Mouse (Mus musculus) forebrain, embryonic 13.5 days (tissue): Measurements from ENCODE around the gene Specc1l. TPM values are rescaled to one million over a fixed set of nuclear protein-coding genes. Genes with fewer than 3 reads are reported as not detected.

Experiments
- ATAC-seq: fragments of 200-750 bp; cut with Nextera tagmentation; 2 replicates; pipeline ENCODE4 v1.8.0; 2017
- H3K27ac ChIP-seq: fragments of 300-500 bp; sonication (generic); 2 replicates; pipeline ENCODE4 v1.5.1; 2015; ENCODE audit warnings: inconsistent platforms, mild to moderate bottlenecking, moderate library complexity
- H3K27me3 ChIP-seq: fragments of 300-500 bp; sonication (generic); 2 replicates; pipeline ENCODE4 v1.6.1; 2015; ENCODE audit warnings: mild to moderate bottlenecking, inconsistent platforms
- H3K36me3 ChIP-seq: fragments of 300-500 bp; sonication (generic); 2 replicates; pipeline ENCODE4 v1.6.1; 2015; ENCODE audit warnings: mild to moderate bottlenecking, inconsistent platforms; ENCODE audit not compliant: poor library complexity, severe bottlenecking
- H3K4me1 ChIP-seq: fragments of 300-500 bp; sonication (generic); 2 replicates; pipeline ENCODE4 v1.6.1; 2015; ENCODE audit warnings: inconsistent platforms
- H3K4me2 ChIP-seq: fragments of 300-500 bp; sonication (generic); 2 replicates; pipeline ENCODE4 v1.6.1; 2015; ENCODE audit warnings: inconsistent platforms, mild to moderate bottlenecking, moderate library complexity
- H3K4me3 ChIP-seq: fragments of 300-500 bp; sonication (generic); 2 replicates; pipeline ENCODE4 v1.5.1; 2015; ENCODE audit warnings: mild to moderate bottlenecking, inconsistent platforms
- H3K9ac ChIP-seq: fragments of 300-500 bp; sonication (generic); 2 replicates; pipeline ENCODE4 v1.6.1; 2015; ENCODE audit warnings: mild to moderate bottlenecking, inconsistent platforms
- H3K9me3 ChIP-seq: fragments of 300-500 bp; sonication (generic); replicated peaks from 2 replicates; pipeline ENCODE4 v1.6.1; 2016; ENCODE audit warnings: inconsistent platforms
- whole genome bisulfite sequencing: fragments of 180-500 bp; shearing (Covaris S2); methylation state at CpG from one replicate; pipeline ENCODE4 v1.1.7; 2015; 5-methylcytosine and 5-hydroxymethylcytosine counted together
- polyA plus RNA-seq: library from polyadenylated mRNA; unstranded; fragments of >200 nt; fragmentation: Nextera tagmentation; extraction: Ambion mirVana; gene quantifications from 2 replicates; pipeline ENCODE4 v1.2.1, GENCODE M21; 2015

Gene Specc1l
- polyA plus RNA-seq, 1 experiment from 2014 or later: 35.4 TPM

GRCm38 (mm10) chr10:75252301-75253022 is 40.6 kb downstream of the Specc1l start:
- no peak overlapping the region; the same call in 1 of the 2 replicates for H3K27ac ChIP-seq
- no peaks in the 10 kb centered on the region for H3K27me3 ChIP-seq
- peaks cover 37% of the 10 kb centered on the region for H3K36me3 ChIP-seq
- H3K9me3 ChIP-seq: no peaks in the 10 kb centered on the region
- H3K4me1 ChIP-seq: no peaks in the 10 kb centered on the region
- no peak overlapping the region for H3K9ac ChIP-seq
- H3K4me3 ChIP-seq: no peak overlapping the region
- ATAC-seq: no peak
- no peak overlapping the region for H3K4me2 ChIP-seq
- 80% methylated on average over 13 of the region's 13 CpGs for WGBS

- H3K4me2 ChIP-seq: no peak overlapping the region
- peaks cover 32% of the 10 kb centered on the region for H3K36me3 ChIP-seq
- no peak overlapping the region for H3K27ac ChIP-seq
- H3K9ac ChIP-seq: no peak overlapping the region
- 78% methylated on average over 2 of the region's 2 CpGs for WGBS
- no peaks in the 10 kb centered on the region for H3K27me3 ChIP-seq
- no peak for ATAC-seq
- H3K9me3 ChIP-seq: no peaks in the 10 kb centered on the region
- no peaks in the 10 kb centered on the region for H3K4me1 ChIP-seq
- no peak overlapping the region for H3K4me3 ChIP-seq
These were observed 43.2 kb downstream of the Specc1l start for GRCm38 (mm10) chr10:75255091-75255490.

GRCm38 (mm10) chr10:75257401-75257800 is 45.5 kb downstream of the Specc1l start:
- Histone ChIP-seq H3K4me3 (no peak overlapping the region), H3K9me3 (no peaks in the 10 kb centered on the region), H3K27me3 (no peaks in the 10 kb centered on the region), H3K4me2 (no peak overlapping the region), H3K4me1 (no peaks in the 10 kb centered on the region), H3K9ac (no peak overlapping the region), H3K36me3 (peaks cover 44% of the 10 kb centered on the region), H3K27ac (no peak overlapping the region)
- ATAC-seq: no peak
- WGBS: 81% methylated on average over 3 of the region's 3 CpGs

- H3K4me3 ChIP-seq: no peak overlapping the region
- peak overlapping the region; percentile 35; the same call in 1 of the 2 replicates for H3K27ac ChIP-seq
- WGBS: 79% methylated on average over 5 of the region's 5 CpGs
- no peaks in the 10 kb centered on the region for H3K4me1 ChIP-seq
- no peak overlapping the region for H3K4me2 ChIP-seq
- H3K36me3 ChIP-seq: peaks cover 47% of the 10 kb centered on the region
- ATAC-seq: no peak
- H3K9me3 ChIP-seq: no peaks in the 10 kb centered on the region
- H3K27me3 ChIP-seq: no peaks in the 10 kb centered on the region
- no peak overlapping the region for H3K9ac ChIP-seq
These were observed 46.4 kb downstream of the Specc1l start for GRCm38 (mm10) chr10:75258241-75258640.

- ATAC-seq: no peak
- 97% methylated on average over 5 of the region's 5 CpGs for WGBS
These were observed 49.4 kb downstream of the Specc1l start for GRCm38 (mm10) chr10:75261268-75261667.

GRCm38 (mm10) chr10:75264993-75265555 is 53.2 kb downstream of the Specc1l start:
- ATAC-seq: no peak
- H3K27me3 ChIP-seq: no peaks in the 10 kb centered on the region
- no peak overlapping the region for H3K9ac ChIP-seq
- no peak overlapping the region for H3K27ac ChIP-seq
- peaks cover 91% of the 10 kb centered on the region for H3K36me3 ChIP-seq
- WGBS: 82% methylated on average over 3 of the region's 3 CpGs
- no peaks in the 10 kb centered on the region for H3K9me3 ChIP-seq
- H3K4me3 ChIP-seq: no peak overlapping the region
- no peak overlapping the region for H3K4me2 ChIP-seq
- no peaks in the 10 kb centered on the region for H3K4me1 ChIP-seq

More at GRCm38 (mm10) chr10:75261268-75261667, 49.4 kb downstream of the Specc1l start:
- Histone ChIP-seq H3K9me3 (no peaks in the 10 kb centered on the region), H3K4me3 (no peak overlapping the region), H3K27ac (no peak overlapping the region), H3K4me2 (no peak overlapping the region), H3K9ac (no peak overlapping the region), H3K36me3 (peaks cover 72% of the 10 kb centered on the region), H3K27me3 (no peaks in the 10 kb centered on the region), H3K4me1 (no peaks in the 10 kb centered on the region)

GRCm38 (mm10) chr10:75273020-75273419 is 61.1 kb downstream of the Specc1l start:
- no peak overlapping the region for H3K27ac ChIP-seq
- H3K4me1 ChIP-seq: no peaks in the 10 kb centered on the region
- no peak overlapping the region for H3K9ac ChIP-seq
- no peak for ATAC-seq
- no peaks in the 10 kb centered on the region for H3K9me3 ChIP-seq
- H3K27me3 ChIP-seq: no peaks in the 10 kb centered on the region
- 93% methylated on average over 4 of the region's 4 CpGs for WGBS
- H3K4me3 ChIP-seq: no peak overlapping the region
- peaks cover 71% of the 10 kb centered on the region for H3K36me3 ChIP-seq
- H3K4me2 ChIP-seq: no peak overlapping the region

GRCm38 (mm10) chr10:75276427-75277013 is 64.6 kb downstream of the Specc1l start:
- H3K4me3 ChIP-seq: no peak overlapping the region
- H3K27me3 ChIP-seq: no peaks in the 10 kb centered on the region
- no peak for ATAC-seq
- no peaks in the 10 kb centered on the region for H3K4me1 ChIP-seq
- WGBS: 90% methylated on average over 12 of the region's 12 CpGs
- peaks cover 66% of the 10 kb centered on the region for H3K36me3 ChIP-seq
- no peak overlapping the region for H3K9ac ChIP-seq
- H3K27ac ChIP-seq: no peak overlapping the region
- no peaks in the 10 kb centered on the region for H3K9me3 ChIP-seq
- H3K4me2 ChIP-seq: no peak overlapping the region

GRCm38 (mm10) chr10:75277501-75277900 is 65.6 kb downstream of the Specc1l start:
- no peak overlapping the region for H3K27ac ChIP-seq
- no peak overlapping the region for H3K9ac ChIP-seq
- H3K9me3 ChIP-seq: no peaks in the 10 kb centered on the region
- no peak overlapping the region for H3K4me2 ChIP-seq
- H3K4me3 ChIP-seq: no peak overlapping the region
- no peak for ATAC-seq
- H3K4me1 ChIP-seq: no peaks in the 10 kb centered on the region
- H3K27me3 ChIP-seq: no peaks in the 10 kb centered on the region
- H3K36me3 ChIP-seq: peaks cover 61% of the 10 kb centered on the region
- 81% methylated on average over 1 of the region's 1 CpGs for WGBS

- Histone ChIP-seq H3K4me2 (no peak overlapping the region), H3K36me3 (peaks cover 44% of the 10 kb centered on the region), H3K4me3 (no peak overlapping the region), H3K9ac (no peak overlapping the region), H3K27me3 (no peaks in the 10 kb centered on the region), H3K27ac (no peak overlapping the region), H3K4me1 (no peaks in the 10 kb centered on the region), H3K9me3 (no peaks in the 10 kb centered on the region)
- ATAC-seq: no peak
- WGBS: 89% methylated on average over 5 of the region's 5 CpGs
These were observed 70.8 kb downstream of the Specc1l start for GRCm38 (mm10) chr10:75282648-75283047.

GRCm38 (mm10) chr10:75283821-75284220 is 71.9 kb downstream of the Specc1l start:
- Histone ChIP-seq H3K4me1 (no peaks in the 10 kb centered on the region), H3K4me3 (no peak overlapping the region), H3K9me3 (no peaks in the 10 kb centered on the region), H3K27ac (no peak overlapping the region), H3K36me3 (peaks cover 45% of the 10 kb centered on the region), H3K27me3 (no peaks in the 10 kb centered on the region), H3K9ac (no peak overlapping the region), H3K4me2 (no peak overlapping the region)
- WGBS: 92% methylated on average over 3 of the region's 3 CpGs
- ATAC-seq: no peak

- Histone ChIP-seq H3K36me3 (peaks cover 29% of the 10 kb centered on the region), H3K9me3 (no peaks in the 10 kb centered on the region), H3K4me3 (no peak overlapping the region), H3K27me3 (no peaks in the 10 kb centered on the region), H3K4me1 (no peaks in the 10 kb centered on the region), H3K27ac (no peak overlapping the region), H3K9ac (no peak overlapping the region), H3K4me2 (no peak overlapping the region)
- WGBS: 85% methylated on average over 7 of the region's 7 CpGs
- no peak for ATAC-seq
These were observed 76.7 kb downstream of the Specc1l start for GRCm38 (mm10) chr10:75288579-75288978.
